ENCODE assay signal across 8 mouse cellular contexts in the genomic region with DNA sequence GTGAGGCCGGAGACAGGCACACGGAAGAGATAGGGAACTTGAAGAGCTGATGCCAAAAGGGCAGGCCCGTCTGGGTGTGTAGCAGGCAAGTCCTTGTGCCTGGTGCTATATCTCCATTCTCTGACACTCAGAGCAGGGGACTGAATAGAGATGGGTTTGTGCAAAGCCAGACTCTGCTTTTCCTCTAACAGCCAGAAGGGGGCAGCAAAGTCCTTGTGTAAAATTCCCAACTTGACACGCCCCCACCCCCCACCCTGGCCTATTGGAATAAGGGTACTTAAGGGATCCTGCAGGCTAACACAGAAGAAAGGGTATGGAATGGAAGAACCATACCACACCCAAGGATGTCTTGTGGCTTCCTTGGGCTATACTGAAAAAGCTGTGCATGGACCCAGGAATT. TPM values are rescaled to one million over a fixed set of nuclear protein-coding genes. Genes with fewer than 3 reads are reported as not detected.
A peak's percentile ranks its signal among the peaks of the same experiment; 100 is the strongest.
DNase-seq lines count a peak whose midpoint lies in the region; ATAC-seq and TF ChIP-seq lines count a peak whose summit lies in the region.

No protein-coding gene starts in this region.

- H3K36me3 ChIP-seq in MEL (ENCODE audit: control insufficient read depth in 1 of 2, insufficient read depth in 2 of 2, low read length in 2 of 2), result peaks cover 0 to 4% of the 10 kb centered on the region in 2 experiments; a peak in 2 of 4 replicates
- no peaks in the 10 kb centered on the region for H3K36me3 ChIP-seq in kidney, embryonic 14.5 days (ENCODE audit: control insufficient read depth, insufficient read depth, low read length)
- H3K36me3 ChIP-seq in lung, embryonic 14.5 days (ENCODE audit: insufficient read depth), result no peaks in the 10 kb centered on the region

- peaks cover 2 to 25% of the 10 kb centered on the region in 2 experiments; a peak in 3 of 4 replicates for H3K4me1 ChIP-seq in MEL (ENCODE audit: control insufficient read depth in 1 of 2, insufficient read depth in 2 of 2, low read length in 2 of 2)
- H3K4me1 ChIP-seq in kidney, embryonic 14.5 days (ENCODE audit: control insufficient read depth, insufficient read depth, low read length), result peaks cover 41% of the 10 kb centered on the region
- H3K4me1 ChIP-seq in lung, embryonic 14.5 days (ENCODE audit: insufficient read depth), result peaks cover 29% of the 10 kb centered on the region

- H3K9ac ChIP-seq in MEL (ENCODE audit: control insufficient read depth, low read depth, low read length, poor library complexity, severe bottlenecking), result peak overlapping the region; percentile 46
- H3K9ac ChIP-seq in kidney, embryonic 14.5 days (ENCODE audit: low read depth, low read length), result no peak overlapping the region
- no peak overlapping the region for H3K9ac ChIP-seq in lung, embryonic 14.5 days

- no peak for TF ChIP-seq POLR2A in MEL (IDR thresholded peaks at IDR 0.05; ENCODE audit: control insufficient read depth in 1 of 2, insufficient read depth in 1 of 2, low read depth in 1 of 2, low read length in 2 of 2, poor library complexity in 1 of 2)

- ATAC-seq in kidney, embryonic 14.5 days (ENCODE audit: low FRiP score, low TSS enrichment), result peak; percentile 37; the same call in 1 of the 2 replicates
- ATAC-seq in lung, embryonic 14.5 days (ENCODE audit: insufficient read depth), result peak; percentile 29

- peak overlapping the region; percentile 37 for H3K27ac ChIP-seq in MEL (ENCODE audit: control insufficient read depth, low read depth, low read length)
- H3K27ac ChIP-seq in kidney, embryonic 14.5 days (ENCODE audit: low read depth, low read length), result no peak overlapping the region
- peak overlapping the region; percentile 50; the same call in 1 of the 2 replicates for H3K27ac ChIP-seq in lung, embryonic 14.5 days (ENCODE audit: low read depth)

- H3K79me2 ChIP-seq in MEL (ENCODE audit: control insufficient read depth, insufficient read depth, low read length, poor library complexity), result no peaks in the 10 kb centered on the region

- TF ChIP-seq EP300 in MEL (IDR thresholded peaks at IDR 0.05; ENCODE audit: low read depth in 1 of 2, low read length in 2 of 2), result no peak

- DNase-seq in 3T3-L1 (ENCODE audit: low read depth, low spot score) (peak; percentile 95), MEL (ENCODE audit: low read depth, low spot score) (peak; percentile 89)
- DNase-seq in cerebellum, postnatal 10 days, result peak; percentile 82 to 86
- DNase-seq in heart, adult 9 months (ENCODE audit: low spot score in 2 of 2), result peak; percentile 41 to 52
- peak; percentile 87 for DNase-seq in lung, embryonic 14.5 days
- peak; percentile 50 for DNase-seq in retina, adult 2 months (ENCODE audit: low read depth, low spot score)
- DNase-seq in spleen, postnatal 4 days (ENCODE audit: low spot score in 2 of 2), result no peak

- H3K4me3 ChIP-seq in MEL (ENCODE audit: control insufficient read depth in 1 of 2, insufficient read depth in 1 of 2, low read depth in 2 of 2, low read length in 2 of 2), result peak overlapping the region; percentile 21 to 42
- H3K4me3 ChIP-seq in kidney, embryonic 14.5 days (ENCODE audit: low read length), result no peak overlapping the region
- no peak overlapping the region for H3K4me3 ChIP-seq in lung, embryonic 14.5 days (ENCODE audit: low read depth, low read length)

- WGBS in kidney, embryonic 14.5 days, result 14% methylated on average over 4 of the region's 4 CpGs
- 8% methylated on average over 4 of the region's 4 CpGs for WGBS in lung, embryonic 14.5 days

- no peak overlapping the region for H3K4me2 ChIP-seq in kidney, embryonic 14.5 days (replicated peaks; ENCODE audit: low read depth, low read length)
- H3K4me2 ChIP-seq in lung, embryonic 14.5 days, result peak overlapping the region; percentile 25

- no peaks in the 10 kb centered on the region for H3K9me3 ChIP-seq in MEL (replicated peaks; ENCODE audit: insufficient read depth, low read length)
- H3K9me3 ChIP-seq in kidney, embryonic 14.5 days (ENCODE audit: control insufficient read depth, low read length), result no peaks in the 10 kb centered on the region
- no peaks in the 10 kb centered on the region for H3K9me3 ChIP-seq in lung, embryonic 14.5 days (ENCODE audit: low read depth, low read length)

- H3K27me3 ChIP-seq in MEL (ENCODE audit: control insufficient read depth in 1 of 2, insufficient read depth in 2 of 2, low read length in 2 of 2), result peaks cover 12 to 13% of the 10 kb centered on the region in 2 experiments
- H3K27me3 ChIP-seq in kidney, embryonic 14.5 days (ENCODE audit: control insufficient read depth, insufficient read depth, low read length), result no peaks in the 10 kb centered on the region
- no peaks in the 10 kb centered on the region for H3K27me3 ChIP-seq in lung, embryonic 14.5 days (ENCODE audit: insufficient read depth, low read length)

- TF ChIP-seq RAD21 in MEL (IDR thresholded peaks at IDR 0.05; ENCODE audit: low read depth, low read length), result peak; percentile 90

- TF ChIP-seq CTCF in MEL (IDR thresholded peaks at IDR 0.05 in 2 of 3, conservative IDR thresholded peaks at IDR 0.05 in 1 of 3; ENCODE audit: control insufficient read depth in 1 of 3, insufficient read depth in 1 of 3, low read depth in 2 of 3, low read length in 3 of 3, poor library complexity in 1 of 3, severe bottlenecking in 1 of 3), result peak; percentile 83 to 96 (median 92)
- peak; percentile 90 for TF ChIP-seq CTCF in lung, embryonic 14.5 days (IDR thresholded peaks at IDR 0.05; ENCODE audit: low read depth)

TF ChIP-seq in MEL, 35 proteins besides CTCF, POLR2A, EP300 and RAD21 (continues in another document):
- TF ChIP-seq ELF1 (IDR thresholded peaks at IDR 0.05; ENCODE audit: low read depth, low read length) (0 out of 2 replicates have a peak, but pooled peaks have one; percentile 29), SIN3A (IDR thresholded peaks at IDR 0.05; ENCODE audit: low read length) (peak; percentile 36; the same call in 1 of the 2 replicates), ETS1 (IDR thresholded peaks at IDR 0.05; ENCODE audit: low read depth, low read length) (no peak), ZNF384 (IDR thresholded peaks at IDR 0.05; ENCODE audit: low read depth, low read length) (no peak), RCOR1 (IDR thresholded peaks at IDR 0.05; ENCODE audit: low read depth, low read length) (no peak), MEF2A (IDR thresholded peaks at IDR 0.05; ENCODE audit: extremely low read depth, insufficient replicate concordance, low read depth, low read length, poor library complexity, severe bottlenecking) (no peak), TCF12 (IDR thresholded peaks at IDR 0.05; ENCODE audit: low read depth, low read length) (no peak), ZMIZ1 (IDR thresholded peaks at IDR 0.05; ENCODE audit: low read depth, low read length) (no peak), USF2 (IDR thresholded peaks at IDR 0.05; ENCODE audit: borderline replicate concordance in 1 of 2, insufficient read depth in 1 of 2, low read depth in 1 of 2, low read length in 2 of 2) (no peak), MAFK (IDR thresholded peaks at IDR 0.05; ENCODE audit: borderline replicate concordance, low read depth, low read length) (no peak), NRF1 (IDR thresholded peaks at IDR 0.05; ENCODE audit: insufficient read depth, low read depth, low read length, poor library complexity, severe bottlenecking) (no peak), MAX (IDR thresholded peaks at IDR 0.05; ENCODE audit: low read length) (no peak), ZKSCAN1 (IDR thresholded peaks at IDR 0.05; ENCODE audit: low read depth, low read length) (no peak), NELFE (IDR thresholded peaks at IDR 0.05; ENCODE audit: low read depth, low read length) (no peak), HCFC1 (IDR thresholded peaks at IDR 0.05; ENCODE audit: low read depth, low read length) (peak; percentile 53; the same call in 1 of the 2 replicates), JUND (IDR thresholded peaks at IDR 0.05; ENCODE audit: low read depth, low read length) (no peak), GABPA (IDR thresholded peaks at IDR 0.05; ENCODE audit: low read depth, low read length) (no peak), ZC3H11A (IDR thresholded peaks at IDR 0.05; ENCODE audit: low read depth, low read length) (peak; percentile 74), CHD2 (IDR thresholded peaks at IDR 0.05; ENCODE audit: low read length) (no peak), USF1 (IDR thresholded peaks at IDR 0.05; ENCODE audit: low read depth, low read length) (no peak), GATA1 (IDR thresholded peaks at IDR 0.05; ENCODE audit: low read depth, low read length) (no peak), KAT2A (conservative IDR thresholded peaks at IDR 0.05; ENCODE audit: low read depth, low read length) (no peak), CHD1 (IDR thresholded peaks at IDR 0.05; ENCODE audit: low read depth, low read length) (no peak), POLR2AphosphoS2 (IDR thresholded peaks at IDR 0.05; ENCODE audit: low read length) (no peak), MYB (IDR thresholded peaks at IDR 0.05; ENCODE audit: low read depth, low read length) (no peak), E2F4 (IDR thresholded peaks at IDR 0.05; ENCODE audit: borderline replicate concordance, low read depth, low read length) (no peak), MYC (IDR thresholded peaks at IDR 0.05; ENCODE audit: low read depth, low read length) (0 out of 2 replicates have a peak, but pooled peaks have one; percentile 17), SMC3 (IDR thresholded peaks at IDR 0.05; ENCODE audit: low read depth, low read length) (peak; percentile 76)

RNA-seq across cellular contexts. Expression of gene Bcdin3d, which starts 22.5 kb away (rescaled TPM):
- total RNA-seq in MEL (2012; rRNA removed), result 7.8 and 8.8 TPM in 2 replicates
- 10 to 100 TPM; 13.7 to 31.3 TPM for polyA plus RNA-seq in MEL (2012; ENCODE audit: insufficient read depth in 1 of 2, insufficient read length in 2 of 2, low read depth in 1 of 2, low replicate concordance in 2 of 2, missing spikeins in 1 of 2)
- 13.2 and 16.9 TPM in 2 replicates for polyA plus RNA-seq in kidney, embryonic 14.5 days (2014; fragmentation: Nextera tagmentation; extraction: Ambion mirVana)
- polyA plus RNA-seq in lung, embryonic 14.5 days (2014; fragmentation: Nextera tagmentation; extraction: Ambion mirVana), result 13.2 and 16.1 TPM in 2 replicates

RNA-seq across cellular contexts. Expression of gene Faim2, which starts 30.9 kb away (rescaled TPM):
- 0.08 and 0.10 TPM in 2 replicates for total RNA-seq in MEL (2012; rRNA removed)
- under 1 TPM in 1 of 2 experiments, not detected in 1; 0.06 TPM for polyA plus RNA-seq in MEL (2012; ENCODE audit: insufficient read depth in 1 of 2, insufficient read length in 2 of 2, low read depth in 1 of 2, low replicate concordance in 2 of 2, missing spikeins in 1 of 2)
- polyA plus RNA-seq in kidney, embryonic 14.5 days (2014; fragmentation: Nextera tagmentation; extraction: Ambion mirVana), result not detected in 2 replicates
- 1.4 and 1.5 TPM in 2 replicates for polyA plus RNA-seq in lung, embryonic 14.5 days (2014; fragmentation: Nextera tagmentation; extraction: Ambion mirVana)

RNA-seq across cellular contexts. Expression of gene Nckap5l, which starts 39.5 kb away (rescaled TPM):
- total RNA-seq in MEL (2012; rRNA removed), result 2.5 and 3.3 TPM in 2 replicates
- 10 to 100 TPM in 1 of 2 experiments, not detected in 1; 14.1 TPM for polyA plus RNA-seq in MEL (2012; ENCODE audit: insufficient read depth in 1 of 2, insufficient read length in 2 of 2, low read depth in 1 of 2, low replicate concordance in 2 of 2, missing spikeins in 1 of 2)
- 9.3 and 11.8 TPM in 2 replicates for polyA plus RNA-seq in kidney, embryonic 14.5 days (2014; fragmentation: Nextera tagmentation; extraction: Ambion mirVana)
- polyA plus RNA-seq in lung, embryonic 14.5 days (2014; fragmentation: Nextera tagmentation; extraction: Ambion mirVana), result 11.0 and 14.4 TPM in 2 replicates

Comparison
In these comparisons a context has a peak if more than half of its experiments do, and no peak if none do; other contexts are left out.
1. DNase-seq: peak in 3T3-L1 (single experiment), MEL (single experiment), cerebellum, postnatal 10 days (2 of 2), heart, adult 9 months (2 of 2), lung, embryonic 14.5 days (single experiment) and retina, adult 2 months (single experiment); none in spleen, postnatal 4 days (0 of 2).
2. H3K4me3 ChIP-seq: peak in MEL (2 of 2); none in kidney, embryonic 14.5 days (single experiment) and lung, embryonic 14.5 days (single experiment).